Mouse (Mus musculus): ENCODE measurements at regions not wholly inside any gene's neighbourhood (a gene's known extent, or its start where the extent isn't known, plus 50 kb on each side); places are given as distances from the start of the nearest gene placed in this dataset.

DNA sequence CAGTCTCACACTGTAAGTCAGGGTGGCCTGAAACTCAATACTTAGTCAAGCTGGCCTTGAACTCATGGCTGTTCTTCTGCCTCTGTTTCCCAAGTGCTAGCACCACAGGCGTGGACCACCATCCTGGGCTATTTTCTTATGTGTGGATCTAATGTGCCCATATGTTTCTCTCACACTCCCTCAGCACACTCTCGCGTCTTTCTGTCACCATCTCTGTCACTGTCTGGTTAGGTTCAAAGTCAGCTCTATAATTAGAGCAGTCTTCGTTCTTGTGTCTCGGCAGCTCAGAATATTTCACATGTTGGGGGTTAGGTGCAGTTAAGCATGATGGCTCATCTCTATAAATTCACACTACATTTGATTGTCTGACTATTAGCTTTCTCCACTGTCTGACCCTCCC, 324.4 kb downstream of the Etnk1 start:
- no peaks in the 10 kb centered on the region for H3K36me3 ChIP-seq (replicated peaks; ENCODE audit: insufficient read depth, low read length)
- DNase-seq (no peak), ATAC-seq (no peak)
- 86% methylated on average over 5 of the region's 5 CpGs for WGBS (ENCODE audit: insufficient replicate concordance)
- TF ChIP-seq CTCF (IDR thresholded peaks at IDR 0.05; ENCODE audit: low read depth), result no peak
- no peak for TF ChIP-seq EP300 (IDR thresholded peaks at IDR 0.05; ENCODE audit: low read depth)
- no peak overlapping the region for H3K27ac ChIP-seq (ENCODE audit: low read depth)
- 0 out of 2 replicates have a peak, but pooled peaks cover 2% of the 10 kb centered on the region for H3K9me3 ChIP-seq (ENCODE audit: low read length)
- no peak overlapping the region for H3K9ac ChIP-seq (replicated peaks)
- 0 out of 2 replicates have a peak, but pooled peaks cover 4% of the 10 kb centered on the region for H3K4me1 ChIP-seq (ENCODE audit: insufficient read depth)
- H3K27me3 ChIP-seq (ENCODE audit: insufficient read depth, low read length), result no peaks in the 10 kb centered on the region
- no peak overlapping the region for H3K4me3 ChIP-seq (ENCODE audit: low read depth, low read length)
- H3K4me2 ChIP-seq (ENCODE audit: low read depth, low read length), result no peak overlapping the region

DNA sequence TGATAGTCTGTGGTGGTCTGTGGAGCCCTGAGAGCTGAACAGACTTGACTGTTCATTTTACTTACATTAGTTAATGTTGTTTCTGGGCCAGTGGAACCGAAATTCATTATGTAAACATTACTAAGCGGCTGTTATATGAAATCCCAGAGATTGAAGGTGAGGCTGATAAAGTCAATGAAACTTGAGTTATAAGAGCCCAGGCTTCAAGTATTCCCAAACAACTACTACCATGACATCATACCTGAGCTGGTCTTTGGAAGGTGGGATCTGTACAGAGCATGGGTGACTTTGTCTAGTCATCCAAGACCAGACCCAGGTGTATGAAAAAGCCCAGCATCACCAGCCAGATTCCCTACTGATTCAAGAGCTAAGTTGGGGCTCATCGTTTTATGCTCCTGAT, 326.5 kb downstream of the Etnk1 start:
- Histone ChIP-seq H3K9ac (replicated peaks) (no peak overlapping the region), H3K27me3 (ENCODE audit: insufficient read depth, low read length) (no peaks in the 10 kb centered on the region), H3K9me3 (ENCODE audit: low read length) (0 out of 2 replicates have a peak, but pooled peaks cover 2% of the 10 kb centered on the region), H3K4me2 (ENCODE audit: low read depth, low read length) (no peak overlapping the region), H3K27ac (ENCODE audit: low read depth) (no peak overlapping the region), H3K4me1 (ENCODE audit: insufficient read depth) (no peaks in the 10 kb centered on the region), H3K4me3 (ENCODE audit: low read depth, low read length) (no peak overlapping the region), H3K36me3 (replicated peaks; ENCODE audit: insufficient read depth, low read length) (no peaks in the 10 kb centered on the region)
- DNase-seq, result no peak
- no peak for ATAC-seq
- WGBS (ENCODE audit: insufficient replicate concordance), result 74% methylated on average over 3 of the region's 3 CpGs
- TF ChIP-seq CTCF (IDR thresholded peaks at IDR 0.05; ENCODE audit: low read depth) (no peak), EP300 (IDR thresholded peaks at IDR 0.05; ENCODE audit: low read depth) (no peak)

DNA sequence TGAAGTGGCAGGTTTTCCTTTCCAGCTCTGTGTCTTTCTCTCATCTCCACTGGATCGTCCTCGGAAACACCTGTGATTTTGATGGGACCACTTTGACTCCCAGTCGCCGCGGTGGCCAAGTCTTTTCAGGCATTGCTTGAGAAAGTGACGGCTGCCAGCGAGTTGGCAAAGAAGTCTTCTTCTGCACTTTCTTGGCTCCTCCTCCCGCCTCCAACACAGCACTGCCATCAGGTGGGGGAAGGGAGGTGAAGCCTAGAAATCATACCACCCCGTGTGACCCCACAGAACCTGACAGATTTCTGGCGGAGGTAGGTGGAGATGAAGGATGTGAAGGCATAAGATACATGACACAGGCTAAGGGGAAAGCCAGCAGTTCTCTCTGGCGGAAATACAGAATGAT, 327.3 kb downstream of the Etnk1 start:
- Histone ChIP-seq H3K9me3 (ENCODE audit: low read length) (0 out of 2 replicates have a peak, but pooled peaks cover under 1% of the 10 kb centered on the region), H3K9ac (replicated peaks) (no peak overlapping the region), H3K27me3 (ENCODE audit: insufficient read depth, low read length) (no peaks in the 10 kb centered on the region), H3K4me2 (ENCODE audit: low read depth, low read length) (no peak overlapping the region), H3K4me3 (ENCODE audit: low read depth, low read length) (no peak overlapping the region), H3K27ac (ENCODE audit: low read depth) (no peak overlapping the region), H3K36me3 (replicated peaks; ENCODE audit: insufficient read depth, low read length) (no peaks in the 10 kb centered on the region), H3K4me1 (ENCODE audit: insufficient read depth) (no peaks in the 10 kb centered on the region)
- DNase-seq (no peak), ATAC-seq (no peak)
- TF ChIP-seq CTCF (IDR thresholded peaks at IDR 0.05; ENCODE audit: low read depth) (no peak), EP300 (IDR thresholded peaks at IDR 0.05; ENCODE audit: low read depth) (no peak)
- 81% methylated on average over 11 of the region's 11 CpGs for WGBS (ENCODE audit: insufficient replicate concordance)

DNA sequence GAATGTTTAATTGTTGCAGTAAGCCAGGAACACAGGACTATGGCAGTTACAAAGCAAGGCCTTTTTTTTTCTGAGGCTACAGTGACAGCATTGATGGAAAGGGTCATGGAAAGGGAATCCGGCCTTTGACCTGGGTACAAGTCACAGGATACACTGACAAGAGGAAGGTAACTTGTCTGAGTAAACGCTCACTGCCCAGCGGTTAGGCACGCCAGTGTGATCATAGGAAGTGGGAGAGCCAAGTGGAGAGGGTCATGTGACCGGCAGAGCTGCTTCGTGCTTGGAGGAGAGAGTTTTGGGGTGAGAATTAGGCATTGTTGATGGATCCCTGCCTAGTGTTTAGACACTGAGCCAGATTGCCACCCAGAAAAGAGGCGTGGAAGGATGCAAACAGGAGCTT, 327.9 kb downstream of the Etnk1 start:
- ATAC-seq, result 0 out of 2 replicates have a peak, but pooled peaks have one; percentile 38
- no peak overlapping the region for H3K4me2 ChIP-seq (ENCODE audit: low read depth, low read length)
- no peaks in the 10 kb centered on the region for H3K9me3 ChIP-seq (ENCODE audit: low read length)
- H3K27me3 ChIP-seq (ENCODE audit: insufficient read depth, low read length), result no peaks in the 10 kb centered on the region
- H3K36me3 ChIP-seq (replicated peaks; ENCODE audit: insufficient read depth, low read length), result no peaks in the 10 kb centered on the region
- H3K4me3 ChIP-seq (ENCODE audit: low read depth, low read length), result no peak overlapping the region
- H3K9ac ChIP-seq (replicated peaks), result no peak overlapping the region
- 45% methylated on average over 7 of the region's 7 CpGs for WGBS (ENCODE audit: insufficient replicate concordance)
- DNase-seq, result no peak
- TF ChIP-seq CTCF (IDR thresholded peaks at IDR 0.05; ENCODE audit: low read depth), result no peak
- no peak for TF ChIP-seq EP300 (IDR thresholded peaks at IDR 0.05; ENCODE audit: low read depth)
- no peak overlapping the region for H3K27ac ChIP-seq (ENCODE audit: low read depth)
- no peaks in the 10 kb centered on the region for H3K4me1 ChIP-seq (ENCODE audit: insufficient read depth)

DNA sequence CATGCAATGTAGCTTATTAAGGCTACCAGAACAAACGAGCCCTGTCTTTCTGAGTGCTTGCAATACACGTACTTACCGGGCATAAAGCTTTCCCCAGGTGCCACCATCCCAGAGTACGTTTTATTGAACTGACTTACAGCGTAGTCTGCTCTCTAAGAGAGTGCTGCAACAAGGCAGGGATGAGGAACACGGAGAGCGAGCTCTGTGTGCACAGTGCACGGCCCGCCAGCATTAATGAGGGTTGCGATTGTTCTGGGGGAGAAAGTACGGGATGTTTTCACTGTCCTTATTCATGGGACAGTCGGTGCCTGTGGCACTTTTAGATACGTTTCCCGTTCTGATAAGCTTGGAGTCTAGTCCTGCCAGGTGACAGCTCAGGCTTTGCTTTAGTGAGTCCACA, 331.7 kb downstream of the Etnk1 start:
- no peaks in the 10 kb centered on the region for H3K36me3 ChIP-seq (replicated peaks; ENCODE audit: insufficient read depth, low read length)
- DNase-seq (no peak), ATAC-seq (no peak)
- no peak overlapping the region for H3K9ac ChIP-seq (replicated peaks)
- H3K9me3 ChIP-seq (ENCODE audit: low read length), result no peaks in the 10 kb centered on the region
- H3K4me2 ChIP-seq (ENCODE audit: low read depth, low read length), result no peak overlapping the region
- H3K4me1 ChIP-seq (ENCODE audit: insufficient read depth), result no peaks in the 10 kb centered on the region
- H3K4me3 ChIP-seq (ENCODE audit: low read depth, low read length), result no peak overlapping the region
- no peaks in the 10 kb centered on the region for H3K27me3 ChIP-seq (ENCODE audit: insufficient read depth, low read length)
- TF ChIP-seq CTCF (IDR thresholded peaks at IDR 0.05; ENCODE audit: low read depth), result no peak
- no peak for TF ChIP-seq EP300 (IDR thresholded peaks at IDR 0.05; ENCODE audit: low read depth)
- H3K27ac ChIP-seq (ENCODE audit: low read depth), result no peak overlapping the region
- WGBS (ENCODE audit: insufficient replicate concordance), result 81% methylated on average over 14 of the region's 14 CpGs

DNA sequence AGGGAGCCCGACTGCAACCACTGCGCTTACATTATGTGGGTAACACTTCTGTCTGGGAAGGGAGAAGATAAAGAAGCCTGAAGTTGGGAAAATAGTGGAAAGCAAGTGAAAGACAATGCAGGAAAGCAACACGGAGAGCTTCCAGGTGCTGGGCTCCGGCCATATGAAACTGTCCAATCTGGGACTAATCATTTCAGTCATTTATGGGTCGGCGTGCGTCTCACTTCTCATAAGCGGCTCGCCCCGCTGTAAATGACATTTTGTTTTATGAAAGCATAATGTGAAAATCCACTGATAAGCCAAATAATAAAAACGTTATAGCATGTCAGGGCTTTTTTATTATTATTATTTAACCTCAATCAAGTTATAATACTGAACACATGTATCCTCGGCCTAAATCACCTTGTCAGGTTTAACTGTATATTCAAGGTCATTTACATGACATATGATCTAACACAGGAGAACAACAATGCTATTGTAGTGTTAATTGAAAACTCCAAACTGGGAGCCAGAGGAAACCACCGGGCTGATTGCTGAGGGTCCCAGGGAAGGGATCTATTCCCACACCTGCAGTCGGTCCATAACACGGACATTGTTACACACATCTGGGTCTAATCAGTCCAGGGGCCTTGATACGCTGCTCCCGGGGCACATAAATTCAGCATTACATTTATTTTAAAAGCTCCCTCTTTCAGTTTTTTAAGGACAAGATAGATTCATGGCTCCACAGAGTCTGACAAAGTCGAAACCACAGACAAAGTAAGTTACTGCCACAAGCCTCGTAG, 332.4 kb downstream of the Etnk1 start:
- Histone ChIP-seq H3K9ac (replicated peaks) (no peak overlapping the region), H3K4me2 (ENCODE audit: low read depth, low read length) (no peak overlapping the region)
- WGBS (ENCODE audit: insufficient replicate concordance), result 86% methylated on average over 19 of the region's 19 CpGs

More for the DNA sequence above, 332.4 kb downstream of the Etnk1 start:
- H3K4me1 ChIP-seq (ENCODE audit: insufficient read depth), result no peaks in the 10 kb centered on the region
- no peaks in the 10 kb centered on the region for H3K27me3 ChIP-seq (ENCODE audit: insufficient read depth, low read length)
- ATAC-seq (no peak), DNase-seq (no peak)
- no peak overlapping the region for H3K27ac ChIP-seq (ENCODE audit: low read depth)
- H3K36me3 ChIP-seq (replicated peaks; ENCODE audit: insufficient read depth, low read length), result no peaks in the 10 kb centered on the region
- H3K4me3 ChIP-seq (ENCODE audit: low read depth, low read length), result no peak overlapping the region
- TF ChIP-seq EP300 (IDR thresholded peaks at IDR 0.05; ENCODE audit: low read depth), result no peak
- no peak for TF ChIP-seq CTCF (IDR thresholded peaks at IDR 0.05; ENCODE audit: low read depth)
- H3K9me3 ChIP-seq (ENCODE audit: low read length), result no peaks in the 10 kb centered on the region

All from liver, postnatal 0 days (tissue).